Comparison of ENCODE assay signal across 27 mouse cellular contexts in the genomic region with DNA sequence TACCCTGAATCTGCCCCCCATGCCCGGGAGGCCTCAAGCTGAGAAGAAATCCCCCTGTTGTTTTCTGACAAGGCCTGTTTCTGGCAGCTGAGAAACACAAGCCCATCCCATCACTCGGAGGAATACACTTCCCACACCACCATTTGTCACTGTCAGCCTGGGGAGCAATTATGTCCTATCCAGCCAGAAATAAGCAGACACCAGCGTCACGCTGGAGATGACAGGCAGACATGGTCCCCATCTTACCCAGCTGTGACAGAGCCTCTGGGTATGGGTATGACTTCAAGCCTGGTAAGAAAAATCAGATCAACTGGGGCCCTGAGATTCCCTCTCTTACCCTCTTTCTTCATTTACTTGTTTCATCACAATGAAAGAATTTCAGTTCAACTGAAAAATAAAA.
DNase-seq lines count a peak whose midpoint lies in the region; ATAC-seq and TF ChIP-seq lines count a peak whose summit lies in the region.
"Had no signal": no experiment of that assay in that cellular context is flagged by ENCODE, and none has a peak within 500 bp of the region (broad histone marks: within the 10 kb centered on the region; RNA-seq: fewer than 3 reads in every experiment).

No protein-coding gene starts in this region.

- no peaks in the 10 kb centered on the region for H3K9me3 ChIP-seq in hindbrain, embryonic 10.5 days
- H3K9me3 ChIP-seq in hindbrain, embryonic 16.5 days (ENCODE audit: control insufficient read depth, low read length): no peaks in the 10 kb centered on the region
- H3K9me3 ChIP-seq in midbrain, postnatal 0 days (ENCODE audit: low read length): no peaks in the 10 kb centered on the region
- no peaks in the 10 kb centered on the region for H3K9me3 ChIP-seq in midbrain, embryonic 13.5 days
- no peaks in the 10 kb centered on the region for H3K9me3 ChIP-seq in hindbrain, embryonic 12.5 days (replicated peaks)
- H3K9me3 ChIP-seq in neural tube, embryonic 15.5 days (replicated peaks): no peaks in the 10 kb centered on the region
- H3K9me3 ChIP-seq: embryonic facial prominence, embryonic 10.5 days; embryonic facial prominence, embryonic 13.5 days; forebrain, embryonic 12.5 days; forebrain, embryonic 15.5 days; heart, embryonic 10.5 days; heart, embryonic 13.5 days had no signal

- DNase-seq in hindbrain, embryonic 10.5 days (ENCODE audit: low spot score): peak; percentile 12
- peak; percentile 26 for DNase-seq in midbrain, postnatal 0 days (ENCODE audit: low spot score)
- DNase-seq in left cerebral cortex, postnatal 14 days (ENCODE audit: low spot score in 2 of 2): no peak
- DNase-seq: adrenal gland, adult 8-10 months; adrenal gland, postnatal 25 days; cerebellum, adult 11 months; cerebellum, adult 8-10 months; cerebellum, postnatal 10 days; cerebellum, postnatal 36 days; embryo, embryonic 11 days; gastrocnemius, postnatal 10 days; gastrocnemius, postnatal 36 days; heart, adult 2 months; heart, postnatal 14 days; heart, postnatal 4 days had no signal

- H3K36me3 ChIP-seq in hindbrain, embryonic 10.5 days: no peaks in the 10 kb centered on the region
- no peaks in the 10 kb centered on the region for H3K36me3 ChIP-seq in hindbrain, embryonic 16.5 days (ENCODE audit: control insufficient read depth, insufficient read depth, low read length)
- H3K36me3 ChIP-seq in midbrain, postnatal 0 days (ENCODE audit: insufficient read depth, low read length): no peaks in the 10 kb centered on the region
- no peaks in the 10 kb centered on the region for H3K36me3 ChIP-seq in midbrain, embryonic 13.5 days
- H3K36me3 ChIP-seq in hindbrain, embryonic 12.5 days: no peaks in the 10 kb centered on the region
- no peaks in the 10 kb centered on the region for H3K36me3 ChIP-seq in neural tube, embryonic 15.5 days
- H3K36me3 ChIP-seq: embryonic facial prominence, embryonic 10.5 days; embryonic facial prominence, embryonic 13.5 days; forebrain, embryonic 12.5 days; forebrain, embryonic 15.5 days; heart, embryonic 10.5 days; heart, embryonic 13.5 days had no signal

- TF ChIP-seq CTCF in midbrain, postnatal 0 days (IDR thresholded peaks at IDR 0.05): no peak

- H3K4me1 ChIP-seq in hindbrain, embryonic 10.5 days (replicated peaks): no peaks in the 10 kb centered on the region
- H3K4me1 ChIP-seq in hindbrain, embryonic 16.5 days (ENCODE audit: control insufficient read depth, insufficient read depth, low read depth, low read length): no peaks in the 10 kb centered on the region
- H3K4me1 ChIP-seq in midbrain, postnatal 0 days (ENCODE audit: insufficient read depth, low read length): no peaks in the 10 kb centered on the region
- no peaks in the 10 kb centered on the region for H3K4me1 ChIP-seq in midbrain, embryonic 13.5 days (replicated peaks)
- no peaks in the 10 kb centered on the region for H3K4me1 ChIP-seq in hindbrain, embryonic 12.5 days
- H3K4me1 ChIP-seq in neural tube, embryonic 15.5 days: no peaks in the 10 kb centered on the region
- H3K4me1 ChIP-seq: embryonic facial prominence, embryonic 10.5 days; embryonic facial prominence, embryonic 13.5 days; forebrain, embryonic 12.5 days; forebrain, embryonic 15.5 days; heart, embryonic 10.5 days; heart, embryonic 13.5 days had no signal

- H3K27me3 ChIP-seq in hindbrain, embryonic 10.5 days (ENCODE audit: insufficient read depth, poor library complexity, severe bottlenecking): no peaks in the 10 kb centered on the region
- H3K27me3 ChIP-seq in hindbrain, embryonic 16.5 days (replicated peaks; ENCODE audit: control insufficient read depth, insufficient read depth, low read length): no peaks in the 10 kb centered on the region
- no peaks in the 10 kb centered on the region for H3K27me3 ChIP-seq in midbrain, postnatal 0 days (ENCODE audit: insufficient read depth, low read length)
- no peaks in the 10 kb centered on the region for H3K27me3 ChIP-seq in midbrain, embryonic 13.5 days
- H3K27me3 ChIP-seq in hindbrain, embryonic 12.5 days: no peaks in the 10 kb centered on the region
- no peaks in the 10 kb centered on the region for H3K27me3 ChIP-seq in neural tube, embryonic 15.5 days (replicated peaks)
- H3K27me3 ChIP-seq: embryonic facial prominence, embryonic 13.5 days; forebrain, embryonic 12.5 days; forebrain, embryonic 15.5 days; heart, embryonic 13.5 days had no signal

- H3K4me2 ChIP-seq in hindbrain, embryonic 16.5 days (ENCODE audit: low read length): no peak overlapping the region
- no peak overlapping the region for H3K4me2 ChIP-seq in midbrain, postnatal 0 days (ENCODE audit: low read depth, low read length, poor library complexity, severe bottlenecking)
- no peak overlapping the region for H3K4me2 ChIP-seq in midbrain, embryonic 13.5 days (replicated peaks)
- H3K4me2 ChIP-seq in hindbrain, embryonic 12.5 days (replicated peaks): no peak overlapping the region
- no peak overlapping the region for H3K4me2 ChIP-seq in neural tube, embryonic 15.5 days
- H3K4me2 ChIP-seq: embryonic facial prominence, embryonic 13.5 days; forebrain, embryonic 12.5 days; forebrain, embryonic 15.5 days; heart, embryonic 13.5 days had no signal

- no peak overlapping the region for H3K9ac ChIP-seq in hindbrain, embryonic 16.5 days (ENCODE audit: low read depth, low read length)
- H3K9ac ChIP-seq in midbrain, postnatal 0 days (replicated peaks; ENCODE audit: low read length, poor library complexity, severe bottlenecking): no peak overlapping the region
- no peak overlapping the region for H3K9ac ChIP-seq in midbrain, embryonic 13.5 days (replicated peaks)
- no peak overlapping the region for H3K9ac ChIP-seq in hindbrain, embryonic 12.5 days
- no peak overlapping the region for H3K9ac ChIP-seq in neural tube, embryonic 15.5 days (replicated peaks)
- H3K9ac ChIP-seq: embryonic facial prominence, embryonic 13.5 days; forebrain, embryonic 12.5 days; forebrain, embryonic 15.5 days; heart, embryonic 13.5 days had no signal

- H3K27ac ChIP-seq in hindbrain, embryonic 10.5 days: no peak overlapping the region
- no peak overlapping the region for H3K27ac ChIP-seq in hindbrain, embryonic 16.5 days (ENCODE audit: low read depth, low read length)
- no peak overlapping the region for H3K27ac ChIP-seq in midbrain, postnatal 0 days (ENCODE audit: low read depth, low read length)
- H3K27ac ChIP-seq in midbrain, embryonic 13.5 days: no peak overlapping the region
- H3K27ac ChIP-seq in hindbrain, embryonic 12.5 days: peak overlapping the region; percentile 57; the same call in 1 of the 2 replicates
- no peak overlapping the region for H3K27ac ChIP-seq in neural tube, embryonic 15.5 days (replicated peaks)
- H3K27ac ChIP-seq: embryonic facial prominence, embryonic 10.5 days; embryonic facial prominence, embryonic 13.5 days; forebrain, embryonic 12.5 days; forebrain, embryonic 15.5 days; heart, adult 2 months; heart, embryonic 10.5 days; heart, embryonic 13.5 days had no signal

- intact Hi-C loops in left cerebral cortex, postnatal 14 days (cut with DNase I): no loop called here

- no peak for ATAC-seq in hindbrain, embryonic 16.5 days
- ATAC-seq in midbrain, postnatal 0 days (ENCODE audit: low FRiP score): no peak
- ATAC-seq in midbrain, embryonic 13.5 days: no peak
- no peak; the same call in 1 of the 2 replicates for ATAC-seq in hindbrain, embryonic 12.5 days (ENCODE audit: low FRiP score)
- ATAC-seq in neural tube, embryonic 15.5 days (ENCODE audit: low FRiP score): no peak
- ATAC-seq: activated CD4-positive, CD25-positive, alpha-beta regulatory T cell, adult 4 months; forebrain, embryonic 15.5 days had no signal

- 70% methylated on average over 4 of the region's 4 CpGs for WGBS in hindbrain, embryonic 10.5 days
- WGBS in hindbrain, embryonic 16.5 days: 41% methylated on average over 4 of the region's 4 CpGs
- 63% methylated on average over 4 of the region's 4 CpGs for WGBS in midbrain, postnatal 0 days
- 74% methylated on average over 4 of the region's 4 CpGs for WGBS in midbrain, embryonic 13.5 days
- 54% methylated on average over 4 of the region's 4 CpGs for WGBS in hindbrain, embryonic 12.5 days
- WGBS in neural tube, embryonic 15.5 days: 48% methylated on average over 4 of the region's 4 CpGs

- H3K4me3 ChIP-seq in hindbrain, embryonic 10.5 days: no peak overlapping the region
- no peak overlapping the region for H3K4me3 ChIP-seq in hindbrain, embryonic 16.5 days (ENCODE audit: low read length)
- no peak overlapping the region for H3K4me3 ChIP-seq in midbrain, postnatal 0 days (ENCODE audit: low read depth, low read length)
- no peak overlapping the region for H3K4me3 ChIP-seq in midbrain, embryonic 13.5 days (replicated peaks)
- H3K4me3 ChIP-seq in hindbrain, embryonic 12.5 days: no peak overlapping the region
- no peak overlapping the region for H3K4me3 ChIP-seq in neural tube, embryonic 15.5 days (replicated peaks)
- H3K4me3 ChIP-seq: embryonic facial prominence, embryonic 10.5 days; embryonic facial prominence, embryonic 13.5 days; erythroblast, embryonic 14.5 days; forebrain, embryonic 12.5 days; forebrain, embryonic 15.5 days; heart, adult 2 months; heart, embryonic 10.5 days; heart, embryonic 13.5 days had no signal

Comparison
In these comparisons a context has a peak if more than half of its experiments do, and no peak if none do; other contexts are left out.
1. DNase-seq: peak in hindbrain, embryonic 10.5 days (single experiment) and midbrain, postnatal 0 days (single experiment); none in left cerebral cortex, postnatal 14 days (0 of 2).